Mouse (Mus musculus) right cerebral cortex, postnatal 14 days (tissue): ENCODE measurements around the gene Cables2.

Source experiments
- DNase-seq: peaks from one replicate; pipeline ENCODE4 v3.0.0; 2022

Cables2 gene

GRCm38 (mm10) chr2:180225044-180225761 lies 48.1 kb downstream of the Cables2 start:
- DNase-seq: no peak

- no peak for DNase-seq
Measured at GRCm38 (mm10) chr2:180224647-180225043, 48.7 kb downstream of the Cables2 start.

GRCm38 (mm10) chr2:180222250-180222649 lies 51.0 kb downstream of the Cables2 start:
- DNase-seq: no peak

GRCm38 (mm10) chr2:180221051-180221450 lies 52.2 kb downstream of the Cables2 start:
- DNase-seq: no peak

- DNase-seq: no peak
Measured at GRCm38 (mm10) chr2:180220165-180220564, 53.1 kb downstream of the Cables2 start.

GRCm38 (mm10) chr2:180219145-180219943 lies 54.0 kb downstream of the Cables2 start:
- DNase-seq: no peak

GRCm38 (mm10) chr2:180218677-180219076 lies 54.6 kb downstream of the Cables2 start:
- DNase-seq: no peak

- no peak for DNase-seq
Measured at GRCm38 (mm10) chr2:180218241-180218640, 55.1 kb downstream of the Cables2 start.

GRCm38 (mm10) chr2:180217587-180217986 lies 55.7 kb downstream of the Cables2 start:
- DNase-seq: no peak

GRCm38 (mm10) chr2:180216921-180217320 lies 56.4 kb downstream of the Cables2 start:
- DNase-seq: no peak

- DNase-seq: no peak
Measured at GRCm38 (mm10) chr2:180215951-180216350, 57.3 kb downstream of the Cables2 start.

- DNase-seq: no peak
Measured at GRCm38 (mm10) chr2:180215011-180215461, 58.3 kb downstream of the Cables2 start.

GRCm38 (mm10) chr2:180214352-180214978 lies 58.8 kb downstream of the Cables2 start:
- DNase-seq: no peak

GRCm38 (mm10) chr2:180212255-180212654 lies 61.0 kb downstream of the Cables2 start:
- no peak for DNase-seq

GRCm38 (mm10) chr2:180208976-180209375 lies 64.3 kb downstream of the Cables2 start:
- DNase-seq: no peak
